In the genomic region with DNA sequence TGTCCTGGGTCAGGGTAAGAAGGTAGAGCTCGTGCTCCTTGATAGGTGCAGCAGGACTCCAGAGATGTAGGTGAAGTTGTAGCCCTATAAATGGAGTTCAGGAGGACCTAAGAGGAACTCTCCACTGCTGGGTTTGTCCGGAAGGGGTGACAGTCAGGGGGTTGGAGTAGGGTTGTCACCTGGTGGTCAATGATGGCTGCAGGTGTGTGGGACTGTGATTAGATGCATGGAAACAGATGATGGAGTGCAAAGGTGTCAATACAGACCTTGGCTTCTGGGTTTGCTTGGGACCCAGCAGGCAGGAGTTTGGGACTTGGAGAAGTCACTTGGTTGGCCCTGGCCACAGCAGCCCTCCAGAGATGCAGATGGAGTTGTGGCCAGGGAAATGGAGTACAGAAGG, we compare ENCODE assay signal across 40 mouse cellular contexts. TPM values are rescaled to one million over a fixed set of nuclear protein-coding genes. Genes with fewer than 3 reads are reported as not detected.
"Had no signal": no experiment of that assay in that cellular context is flagged by ENCODE, and none has a peak within 500 bp of the region (broad histone marks: within the 10 kb centered on the region; RNA-seq: fewer than 3 reads in every experiment).

No protein-coding gene starts in this region.

- H3K4me1 ChIP-seq: embryonic facial prominence, embryonic 10.5 days; embryonic facial prominence, embryonic 12.5 days; embryonic facial prominence, embryonic 13.5 days; embryonic facial prominence, embryonic 15.5 days; forebrain, embryonic 10.5 days; forebrain, embryonic 12.5 days; forebrain, embryonic 13.5 days; forebrain, embryonic 15.5 days had no signal

- H3K9me3 ChIP-seq: embryonic facial prominence, embryonic 13.5 days; embryonic facial prominence, embryonic 15.5 days; forebrain, embryonic 15.5 days had no signal

- DNase-seq: cerebellum, adult 2 months; cerebellum, adult 8-10 months; cerebellum, adult 9-10 months; cerebellum, adult 9-11 months; cerebellum, postnatal 10 days; cerebellum, postnatal 14 days; cerebellum, postnatal 25 days; cerebellum, postnatal 36 days; embryo, embryonic 11 days; forebrain, postnatal 0 days; gastrocnemius, adult 2 months; gastrocnemius, postnatal 10 days; gastrocnemius, postnatal 14 days; gastrocnemius, postnatal 25 days; gastrocnemius, postnatal 36 days; heart, adult 18-20 months; heart, adult 2 months had no signal

- H3K27ac ChIP-seq: embryonic facial prominence, embryonic 10.5 days; embryonic facial prominence, embryonic 12.5 days; embryonic facial prominence, embryonic 13.5 days; embryonic facial prominence, embryonic 15.5 days; forebrain, embryonic 10.5 days; forebrain, embryonic 12.5 days; forebrain, embryonic 13.5 days; forebrain, embryonic 15.5 days; gastrocnemius, adult 2 months; heart, adult 2 months had no signal

- H3K36me3 ChIP-seq: embryonic facial prominence, embryonic 10.5 days; embryonic facial prominence, embryonic 12.5 days; embryonic facial prominence, embryonic 13.5 days; embryonic facial prominence, embryonic 15.5 days; forebrain, embryonic 10.5 days; forebrain, embryonic 12.5 days; forebrain, embryonic 15.5 days had no signal

- H3K4me3 ChIP-seq: embryonic facial prominence, embryonic 10.5 days; embryonic facial prominence, embryonic 12.5 days; embryonic facial prominence, embryonic 13.5 days; embryonic facial prominence, embryonic 15.5 days; erythroblast, embryonic 14.5 days; forebrain, embryonic 10.5 days; forebrain, embryonic 12.5 days; forebrain, embryonic 13.5 days; forebrain, embryonic 15.5 days; gastrocnemius, adult 2 months; heart, adult 2 months had no signal

- H3K27me3 ChIP-seq: embryonic facial prominence, embryonic 12.5 days; embryonic facial prominence, embryonic 13.5 days; embryonic facial prominence, embryonic 15.5 days; forebrain, embryonic 12.5 days; forebrain, embryonic 13.5 days; forebrain, embryonic 15.5 days had no signal

RNA-seq across cellular contexts. Expression of a gene that starts 3.7 kb away (rescaled TPM):
- total RNA-seq: common myeloid progenitor, adult 5-6 weeks; forebrain, postnatal 0 days; gastrocnemius, adult 18-20 months; gastrocnemius, adult 2 months; gastrocnemius, adult 8-10 months; gastrocnemius, postnatal 10 days; gastrocnemius, postnatal 14 days; gastrocnemius, postnatal 25 days; gastrocnemius, postnatal 36 days; gastrocnemius, postnatal 4 days; granulocyte monocyte progenitor cell, adult 5-6 weeks; heart, adult 18-20 months; heart, adult 2 months; heart, adult 8-10 months had no signal
- polyA plus RNA-seq: cerebellum, adult 2 months; cortical plate, adult 2 months; embryonic facial prominence, embryonic 10.5 days; embryonic facial prominence, embryonic 11.5 days; embryonic facial prominence, embryonic 12.5 days; embryonic facial prominence, embryonic 13.5 days; embryonic facial prominence, embryonic 14.5 days; erythroblast, embryonic 14.5 days; forebrain, embryonic 10.5 days; forebrain, embryonic 11.5 days; forebrain, embryonic 12.5 days; forebrain, embryonic 13.5 days; forebrain, embryonic 14.5 days; forebrain, embryonic 15.5 days; forebrain, embryonic 16.5 days; forebrain, postnatal 0 days; frontal cortex, adult 2 months; gonadal fat pad, adult 2 months; heart, adult 2 months had no signal

RNA-seq across cellular contexts. Expression of a gene that starts 27.6 kb away (rescaled TPM):
- total RNA-seq: common myeloid progenitor, adult 5-6 weeks; forebrain, postnatal 0 days; gastrocnemius, adult 18-20 months; gastrocnemius, adult 2 months; gastrocnemius, adult 8-10 months; gastrocnemius, postnatal 10 days; gastrocnemius, postnatal 14 days; gastrocnemius, postnatal 25 days; gastrocnemius, postnatal 36 days; gastrocnemius, postnatal 4 days; granulocyte monocyte progenitor cell, adult 5-6 weeks; heart, adult 18-20 months; heart, adult 2 months; heart, adult 8-10 months had no signal
- polyA plus RNA-seq: cerebellum, adult 2 months; cortical plate, adult 2 months; embryonic facial prominence, embryonic 10.5 days; embryonic facial prominence, embryonic 11.5 days; embryonic facial prominence, embryonic 12.5 days; embryonic facial prominence, embryonic 13.5 days; embryonic facial prominence, embryonic 14.5 days; embryonic facial prominence, embryonic 15.5 days; erythroblast, embryonic 14.5 days; forebrain, embryonic 10.5 days; forebrain, embryonic 11.5 days; forebrain, embryonic 12.5 days; forebrain, embryonic 13.5 days; forebrain, embryonic 14.5 days; forebrain, embryonic 15.5 days; forebrain, embryonic 16.5 days; forebrain, postnatal 0 days; frontal cortex, adult 2 months; gonadal fat pad, adult 2 months; heart, adult 2 months had no signal

RNA-seq across cellular contexts. Expression of a gene that starts 50.6 kb away (rescaled TPM):
- total RNA-seq: common myeloid progenitor, adult 5-6 weeks; forebrain, postnatal 0 days; gastrocnemius, adult 18-20 months; gastrocnemius, adult 2 months; gastrocnemius, adult 8-10 months; gastrocnemius, postnatal 10 days; gastrocnemius, postnatal 14 days; gastrocnemius, postnatal 25 days; gastrocnemius, postnatal 36 days; gastrocnemius, postnatal 4 days; granulocyte monocyte progenitor cell, adult 5-6 weeks; heart, adult 18-20 months; heart, adult 2 months; heart, adult 8-10 months had no signal
- polyA plus RNA-seq: cerebellum, adult 2 months; cortical plate, adult 2 months; embryonic facial prominence, embryonic 10.5 days; embryonic facial prominence, embryonic 11.5 days; embryonic facial prominence, embryonic 13.5 days; erythroblast, embryonic 14.5 days; forebrain, embryonic 10.5 days; forebrain, embryonic 11.5 days; forebrain, embryonic 12.5 days; forebrain, embryonic 13.5 days; forebrain, embryonic 14.5 days; forebrain, embryonic 15.5 days; forebrain, embryonic 16.5 days; forebrain, postnatal 0 days; frontal cortex, adult 2 months; gonadal fat pad, adult 2 months; heart, adult 2 months had no signal
